Mouse (Mus musculus) myocyte (in vitro differentiated cells): ENCODE measurements around the gene Sh2d4b. TPM values are rescaled to one million over a fixed set of nuclear protein-coding genes. Genes with fewer than 3 reads are reported as not detected.

Source experiments
- H3K27me3 ChIP-seq: one replicate; pipeline ENCODE4 v1.6.1; 2011; ENCODE audit not compliant: control insufficient read depth, insufficient read depth, insufficient read length
- H3K36me3 ChIP-seq: one replicate; pipeline ENCODE4 v1.6.1; 2011; ENCODE audit not compliant: control insufficient read depth, insufficient read depth
- H3K4me2 ChIP-seq: one replicate; pipeline ENCODE4 v1.6.1; 2011; ENCODE audit warnings: low read depth, control low read depth
- H3K4me3 ChIP-seq: one replicate; pipeline ENCODE4 v1.5.1; 2011; ENCODE audit warnings: mild to moderate bottlenecking, control low read depth, moderate library complexity
- H3K79me2 ChIP-seq: one replicate; pipeline ENCODE4 v1.6.1; 2011; ENCODE audit not compliant: control insufficient read depth, insufficient read depth
- H3ac ChIP-seq: one replicate; pipeline ENCODE4 v1.6.1; 2011; ENCODE audit not compliant: control insufficient read depth, insufficient read length
- CEBPB ChIP-seq: IDR thresholded peaks from 2 replicates; pipeline ENCODE4 v1.6.1; 2011; ENCODE audit warnings: mild to moderate bottlenecking, moderate library complexity; ENCODE audit not compliant: poor library complexity, insufficient read depth, severe bottlenecking
- E2F4 ChIP-seq: IDR thresholded peaks from one replicate; pipeline ENCODE4 v1.6.1; 2011; ENCODE audit warnings: mild to moderate bottlenecking, control low read depth, moderate library complexity; ENCODE audit not compliant: insufficient read depth
- MAX ChIP-seq: IDR thresholded peaks from one replicate; pipeline ENCODE4 v1.6.1; 2011; ENCODE audit warnings: low read depth, mild to moderate bottlenecking, control low read depth
- MYOD1 ChIP-seq, 3 experiments: IDR thresholded peaks; one replicate each; pipeline ENCODE4 v1.6.1; 2011; ENCODE audit warnings: control low read depth in 2 of 3, low read depth in 2 of 3, mild to moderate bottlenecking in 2 of 3, moderate library complexity in 1 of 3; ENCODE audit not compliant: insufficient read length in 2 of 3, control insufficient read depth in 1 of 3
- MYOG ChIP-seq, 3 experiments: IDR thresholded peaks; one replicate each; pipeline ENCODE4 v1.6.1; 2011; ENCODE audit warnings: control low read depth in 2 of 3, low read depth in 2 of 3, mild to moderate bottlenecking in 2 of 3; ENCODE audit not compliant: insufficient read length in 2 of 3, control insufficient read depth in 1 of 3, insufficient read depth in 1 of 3
- POLR2A ChIP-seq: IDR thresholded peaks from one replicate; pipeline ENCODE4 v1.6.1; 2011; ENCODE audit warnings: low read depth, mild to moderate bottlenecking, control low read depth, moderate library complexity; ENCODE audit not compliant: insufficient read length
- POLR2AphosphoS2 ChIP-seq: IDR thresholded peaks from one replicate; pipeline ENCODE4 v1.6.1; 2011; ENCODE audit warnings: low read depth, control low read depth; ENCODE audit not compliant: insufficient read length
- REST ChIP-seq: IDR thresholded peaks from one replicate; pipeline ENCODE4 v1.6.1; 2011; ENCODE audit warnings: mild to moderate bottlenecking, control low read depth, moderate library complexity; ENCODE audit not compliant: insufficient read depth, insufficient read length
- SRF ChIP-seq: IDR thresholded peaks from one replicate; pipeline ENCODE4 v1.6.1; 2011; ENCODE audit warnings: low read depth; ENCODE audit not compliant: control insufficient read depth, insufficient read length
- TCF12 ChIP-seq: IDR thresholded peaks from one replicate; pipeline ENCODE4 v1.6.1; 2011; ENCODE audit warnings: mild to moderate bottlenecking, control low read depth; ENCODE audit not compliant: poor library complexity, insufficient read depth, severe bottlenecking
- TCF3 ChIP-seq: IDR thresholded peaks from one replicate; pipeline ENCODE4 v1.6.1; 2011; ENCODE audit warnings: low read depth, control low read depth; ENCODE audit not compliant: insufficient read length
- USF1 ChIP-seq: IDR thresholded peaks from one replicate; pipeline ENCODE4 v1.6.1; 2011; ENCODE audit warnings: low read depth, mild to moderate bottlenecking, control low read depth, moderate library complexity
- polyA plus RNA-seq: library from polyadenylated mRNA; unstranded; fragments of >200 nt; fragmentation: generic; extraction: Trizol; gene quantifications from one replicate; pipeline ENCODE4 v1.2.1, GENCODE M21; 2012; ENCODE audit warnings: missing spikeins

Sh2d4b gene
- polyA plus RNA-seq, 1 experiment: 0.23 TPM

DNA sequence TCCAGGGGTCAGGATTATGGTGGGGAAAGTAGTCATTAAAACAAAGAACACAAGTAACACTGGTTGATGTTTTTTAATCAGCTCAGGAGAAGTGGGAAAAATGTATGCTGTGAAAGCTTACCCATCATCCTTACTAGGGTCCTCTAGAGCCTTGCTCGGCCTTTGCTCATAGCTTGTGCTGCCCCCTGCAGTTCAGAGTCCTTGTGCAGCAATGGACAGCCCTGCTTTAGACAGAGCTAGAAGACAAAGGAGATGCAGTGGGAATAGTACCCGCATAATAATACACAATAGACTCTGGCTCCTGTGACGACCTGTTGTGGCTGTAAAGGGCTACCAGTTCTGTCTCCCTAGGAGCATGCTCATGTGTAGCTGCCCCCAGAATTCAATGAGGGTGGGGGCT lies 104.0 kb downstream of the Sh2d4b start:
- Histone ChIP-seq H3K36me3 (no peaks in the 10 kb centered on the region), H3K27me3 (no peaks in the 10 kb centered on the region), H3K4me3 (no peak overlapping the region), H3K4me2 (no peak overlapping the region), H3ac (no peak overlapping the region), H3K79me2 (no peaks in the 10 kb centered on the region)
- TF ChIP-seq TCF3 (no peak), SRF (no peak), POLR2AphosphoS2 (no peak), POLR2A (no peak), USF1 (no peak), TCF12 (no peak), REST (no peak), MAX (no peak)

DNA sequence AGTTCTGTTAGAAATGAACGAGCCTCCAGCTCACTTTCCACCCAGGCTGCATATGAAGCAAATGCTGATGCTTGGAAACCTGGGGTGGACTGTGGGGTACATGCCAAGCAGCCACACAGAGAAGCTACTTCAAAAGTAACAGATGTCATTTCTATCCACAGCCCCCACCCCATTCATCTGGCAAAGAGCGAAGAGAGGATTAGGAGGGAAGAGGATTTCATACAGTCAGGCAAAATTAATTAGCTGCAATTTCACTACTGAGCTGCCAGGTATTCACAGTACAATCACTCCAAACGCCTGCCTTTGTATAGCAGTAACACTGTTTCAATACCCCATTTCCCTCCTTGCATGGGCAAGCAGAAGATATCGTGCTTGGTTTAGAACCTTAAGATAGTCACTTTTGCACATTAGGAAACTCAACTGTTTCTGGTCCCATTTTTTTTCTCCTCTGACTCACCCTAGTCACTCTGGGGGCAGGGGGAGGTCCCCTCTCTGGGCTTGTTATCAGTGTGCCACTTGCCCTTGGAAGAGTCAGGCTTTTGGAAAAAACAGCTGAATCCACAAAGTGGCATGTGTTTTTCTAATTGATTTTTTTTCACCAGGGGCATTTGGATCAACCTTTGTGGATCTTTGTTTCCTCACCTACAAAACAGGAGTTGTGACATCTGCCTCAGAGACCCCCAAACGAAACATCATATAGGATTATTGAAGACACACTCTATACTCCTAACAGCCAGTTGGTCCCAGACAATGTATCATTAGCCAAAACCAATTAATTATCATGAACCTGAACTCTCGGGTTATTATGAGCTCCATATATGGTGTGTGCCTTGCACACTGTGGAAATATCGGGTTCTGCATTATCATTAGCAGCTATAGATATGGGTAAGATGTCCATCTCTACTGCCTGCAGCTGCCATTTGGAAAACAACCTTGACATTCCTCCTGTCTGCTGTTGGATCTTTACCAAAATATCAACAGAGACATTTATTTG lies 123.7 kb downstream of the Sh2d4b start:
- H3K79me2 ChIP-seq: no peaks in the 10 kb centered on the region
- no peak for TF ChIP-seq MYOD1 (IDR thresholded peaks at IDR 0.05; ENCODE audit: control insufficient read depth in 1 of 3, insufficient read length in 2 of 3, low read depth in 2 of 3)
- TF ChIP-seq POLR2AphosphoS2: no peak
- no peak for TF ChIP-seq TCF3
- TF ChIP-seq MAX: no peak
- TF ChIP-seq CEBPB: no peak
- TF ChIP-seq USF1: no peak
- TF ChIP-seq E2F4: no peak
- TF ChIP-seq TCF12: no peak
- TF ChIP-seq POLR2A: no peak
- no peak for TF ChIP-seq SRF
- TF ChIP-seq MYOG (IDR thresholded peaks at IDR 0.05; ENCODE audit: control insufficient read depth in 1 of 3, insufficient read depth in 1 of 3, insufficient read length in 2 of 3, low read depth in 2 of 3): no peak
- TF ChIP-seq REST: no peak
- H3K27me3 ChIP-seq: no peaks in the 10 kb centered on the region
- no peak overlapping the region for H3K4me2 ChIP-seq
- H3K4me3 ChIP-seq: no peak overlapping the region
- H3ac ChIP-seq: no peak overlapping the region
- H3K36me3 ChIP-seq: no peaks in the 10 kb centered on the region

Other genes with a start within 250 kb of the Sh2d4b start
- gene Tspan14, start 73.5 kb upstream of the Sh2d4b start, polyA plus RNA-seq: 90.6 TPM
- gene Fam213a, start 120.5 kb upstream of the Sh2d4b start, polyA plus RNA-seq: 1.8 TPM
- not detected for gene Dydc2, start 175.9 kb upstream of the Sh2d4b start, polyA plus RNA-seq
- gene Dydc1, start 179.6 kb upstream of the Sh2d4b start, polyA plus RNA-seq: not detected
- gene Mat1a, start 211.8 kb upstream of the Sh2d4b start, polyA plus RNA-seq: not detected
- gene Sftpa1, start 238.5 kb upstream of the Sh2d4b start, polyA plus RNA-seq: not detected